Mouse (Mus musculus) limb, embryonic 14.5 days (tissue): ENCODE data around the gene Hus1. TPM values are rescaled to one million over a fixed set of nuclear protein-coding genes. Genes with fewer than 3 reads are reported as not detected.

Experiments used
- ATAC-seq: fragments of 200-750 bp; cut with Nextera tagmentation; 2 replicates; pipeline ENCODE4 v1.8.0; 2017; ENCODE audit warnings: low read depth, moderate number of reproducible peaks, moderate TSS enrichment; ENCODE audit not compliant: low FRiP score
- DNase-seq: peaks from one replicate; pipeline ENCODE4 v3.0.0-alpha.2; 2015; ENCODE audit warnings: low spot score
- H3K27ac ChIP-seq: fragments of 300-500 bp; sonication (generic); replicated peaks from 2 replicates; pipeline ENCODE4 v1.5.1; 2014; ENCODE audit warnings: low read depth, mild to moderate bottlenecking, low read length, moderate library complexity, mixed read lengths
- H3K27me3 ChIP-seq: fragments of 300-500 bp; sonication (generic); 2 replicates; pipeline ENCODE4 v1.6.1; 2014; ENCODE audit warnings: low read length, mixed read lengths; ENCODE audit not compliant: control insufficient read depth, insufficient read depth
- H3K36me3 ChIP-seq: fragments of 300-500 bp; sonication (generic); 2 replicates; pipeline ENCODE4 v1.6.1; 2014; ENCODE audit warnings: mild to moderate bottlenecking, low read length, moderate library complexity, mixed read lengths; ENCODE audit not compliant: control insufficient read depth, insufficient read depth
- H3K4me1 ChIP-seq: fragments of 300-500 bp; sonication (generic); 2 replicates; pipeline ENCODE4 v1.6.1; 2014; ENCODE audit warnings: antibody characterized with exemption, low read length, mixed read lengths; ENCODE audit not compliant: control insufficient read depth, insufficient read depth
- H3K4me2 ChIP-seq: fragments of 300-500 bp; sonication (generic); replicated peaks from 2 replicates; pipeline ENCODE4 v1.6.1; 2014; ENCODE audit warnings: low read depth, mild to moderate bottlenecking, low read length, moderate library complexity; ENCODE audit not compliant: severe bottlenecking
- H3K4me3 ChIP-seq: fragments of 300-500 bp; sonication (generic); replicated peaks from 2 replicates; pipeline ENCODE4 v1.5.1; 2014; ENCODE audit warnings: low read length
- H3K9ac ChIP-seq: fragments of 300-500 bp; sonication (generic); 2 replicates; pipeline ENCODE4 v1.6.1; 2014; ENCODE audit warnings: mild to moderate bottlenecking, low read depth, low read length, moderate library complexity; ENCODE audit not compliant: severe bottlenecking
- H3K9me3 ChIP-seq: fragments of 300-500 bp; sonication (generic); 2 replicates; pipeline ENCODE4 v1.6.1; 2016; ENCODE audit warnings: low read length; ENCODE audit not compliant: control insufficient read depth
- POLR2A ChIP-seq: fragments of 200-500 bp; IDR thresholded peaks from 2 replicates; pipeline ENCODE4 v1.8.0; 2012; ENCODE audit warnings: inconsistent platforms, mild to moderate bottlenecking, moderate library complexity, borderline replicate concordance; ENCODE audit not compliant: insufficient read depth, insufficient read length; ENCODE audit errors: extremely low read depth
- WGBS: fragments of 180-500 bp; shearing (Covaris S2); extraction: QIAGEN DNeasy Blood & Tissue Kit; methylation state at CpG from one replicate; pipeline ENCODE4 v1.1.7; 2014; 5-methylcytosine and 5-hydroxymethylcytosine counted together
- polyA plus RNA-seq, 2 experiments: library from polyadenylated mRNA; depleted of rRNA in 1 of 2; stranded (reverse) in 1 of 2; unstranded in 1 of 2; fragments of >200 nt; fragmentation: Nextera tagmentation in 1 of 2; extraction: Ambion mirVana in 1 of 2; gene quantifications; 2 replicates each; pipeline versions ENCODE4 v1.2.1 to v1.2.3; 2012 to 2014

The Hus1 gene
- polyA plus RNA-seq, 2 experiments, result 11.9 to 17.0 TPM

- 72% methylated on average over 6 of the region's 6 CpGs for WGBS
- Histone ChIP-seq H3K9me3 (no peaks in the 10 kb centered on the region), H3K36me3 (no peaks in the 10 kb centered on the region), H3K9ac (no peak overlapping the region), H3K4me1 (no peaks in the 10 kb centered on the region), H3K27me3 (no peaks in the 10 kb centered on the region), H3K4me3 (no peak overlapping the region), H3K27ac (no peak overlapping the region), H3K4me2 (no peak overlapping the region)
- ATAC-seq (no peak), DNase-seq (no peak)
- no peak for TF ChIP-seq POLR2A
Measured at GRCm38 (mm10) chr11:9018491-9019267, 7.7 kb upstream of the Hus1 start.

GRCm38 (mm10) chr11:9014740-9015139, 3.7 kb upstream of the Hus1 start:
- H3K4me1 ChIP-seq, result peaks cover 6% of the 10 kb centered on the region; the same call in 1 of the 2 replicates
- H3K36me3 ChIP-seq, result no peaks in the 10 kb centered on the region
- no peak for ATAC-seq
- no peaks in the 10 kb centered on the region for H3K9me3 ChIP-seq
- H3K27me3 ChIP-seq, result no peaks in the 10 kb centered on the region
- DNase-seq, result no peak
- H3K4me3 ChIP-seq, result no peak overlapping the region
- no peak overlapping the region for H3K27ac ChIP-seq
- TF ChIP-seq POLR2A, result no peak
- H3K4me2 ChIP-seq, result no peak overlapping the region
- H3K9ac ChIP-seq, result no peak overlapping the region
- WGBS, result 31% methylated on average over 3 of the region's 3 CpGs

GRCm38 (mm10) chr11:9011348-9011747, 357 bp upstream of the Hus1 start:
- TF ChIP-seq POLR2A, result no peak
- Histone ChIP-seq H3K27me3 (no peaks in the 10 kb centered on the region), H3K4me2 (peak overlapping the region; percentile 69), H3K27ac (peak overlapping the region; percentile 92), H3K9ac (peak overlapping the region; percentile 80), H3K4me1 (peaks cover 9% of the 10 kb centered on the region; the same call in 1 of the 2 replicates), H3K4me3 (peak overlapping the region; percentile 54), H3K36me3 (peaks cover 9% of the 10 kb centered on the region), H3K9me3 (no peaks in the 10 kb centered on the region)
- peak; percentile 33 for DNase-seq
- no peak for ATAC-seq
- 0% methylated on average over 3 of the region's 3 CpGs for WGBS

- peak overlapping the region; percentile 92 for H3K27ac ChIP-seq
- no peak for TF ChIP-seq POLR2A
- H3K9me3 ChIP-seq, result no peaks in the 10 kb centered on the region
- peak overlapping the region; percentile 80 for H3K9ac ChIP-seq
- under 1% methylated on average over 7 of the region's 7 CpGs for WGBS
- peak overlapping the region; percentile 69 for H3K4me2 ChIP-seq
- peak overlapping the region; percentile 54 for H3K4me3 ChIP-seq
- peak; percentile 61 for ATAC-seq
- peaks cover 9% of the 10 kb centered on the region; the same call in 1 of the 2 replicates for H3K4me1 ChIP-seq
- peaks cover 16% of the 10 kb centered on the region for H3K36me3 ChIP-seq
- peak; percentile 47 for DNase-seq
- H3K27me3 ChIP-seq, result no peaks in the 10 kb centered on the region
Measured at GRCm38 (mm10) chr11:9010416-9010815, 575 bp downstream of the Hus1 start.

GRCm38 (mm10) chr11:9008761-9009160, 2.2 kb downstream of the Hus1 start:
- no peak for ATAC-seq
- WGBS, result 97% methylated on average over 5 of the region's 5 CpGs
- H3K4me1 ChIP-seq, result peaks cover 9% of the 10 kb centered on the region; the same call in 1 of the 2 replicates

More at GRCm38 (mm10) chr11:9008761-9009160, 2.2 kb downstream of the Hus1 start:
- Histone ChIP-seq H3K36me3 (peaks cover 32% of the 10 kb centered on the region), H3K4me2 (no peak overlapping the region), H3K27ac (no peak overlapping the region), H3K4me3 (no peak overlapping the region), H3K9ac (no peak overlapping the region), H3K9me3 (no peaks in the 10 kb centered on the region), H3K27me3 (no peaks in the 10 kb centered on the region)
- no peak for DNase-seq
- no peak for TF ChIP-seq POLR2A
